Mouse (Mus musculus): Measurements from ENCODE around the gene Begain. TPM values are rescaled to one million over a fixed set of nuclear protein-coding genes. Genes with fewer than 3 reads are reported as not detected.
A peak's percentile ranks its signal among the peaks of the same experiment; 100 is the strongest.

Begain gene
- total and polyA plus RNA-seq, 2 experiments from 2014 or later: 25.9 to 61.2 TPM

DNA sequence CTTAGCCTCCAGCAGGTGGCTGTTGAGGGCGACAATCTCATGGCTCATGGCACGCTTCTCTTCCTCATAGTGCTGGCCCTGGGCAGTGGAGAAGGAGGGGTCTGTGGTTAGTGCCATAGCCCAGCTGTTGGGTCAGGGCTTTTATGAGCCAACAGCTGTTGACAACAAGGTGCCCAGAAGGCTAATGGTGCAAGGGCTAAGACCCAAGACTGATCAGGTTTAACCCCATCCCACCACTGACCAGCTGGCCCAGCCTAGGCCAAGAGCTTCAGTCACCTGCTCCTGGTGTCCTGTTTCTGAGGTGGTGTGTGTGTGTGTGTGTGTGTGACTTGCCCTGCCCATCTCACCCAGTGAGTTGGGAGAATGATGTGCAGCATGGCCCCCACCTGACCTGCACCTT is 31.0 kb downstream of the Begain start:
- H3K9me3 ChIP-seq (ENCODE audit: low read length): 0 out of 2 replicates have a peak, but pooled peaks cover 3% of the 10 kb centered on the region
- TF ChIP-seq CTCF (IDR thresholded peaks at IDR 0.05; ENCODE audit: low read depth): no peak
- H3K4me3 ChIP-seq (ENCODE audit: low read depth, low read length): no peak overlapping the region
- H3K4me2 ChIP-seq (ENCODE audit: low read depth): no peak overlapping the region
- no peaks in the 10 kb centered on the region for H3K27me3 ChIP-seq (ENCODE audit: insufficient read depth, low read length)
- H3K9ac ChIP-seq: no peak overlapping the region
- no peaks in the 10 kb centered on the region for H3K4me1 ChIP-seq (ENCODE audit: insufficient read depth)
- WGBS: 92% methylated on average over 2 of the region's 2 CpGs
- ATAC-seq (no peak), DNase-seq (no peak)
- no peak overlapping the region for H3K27ac ChIP-seq (ENCODE audit: low read depth, low read length)
- peaks cover 10% of the 10 kb centered on the region for H3K36me3 ChIP-seq (ENCODE audit: insufficient read depth)

DNA sequence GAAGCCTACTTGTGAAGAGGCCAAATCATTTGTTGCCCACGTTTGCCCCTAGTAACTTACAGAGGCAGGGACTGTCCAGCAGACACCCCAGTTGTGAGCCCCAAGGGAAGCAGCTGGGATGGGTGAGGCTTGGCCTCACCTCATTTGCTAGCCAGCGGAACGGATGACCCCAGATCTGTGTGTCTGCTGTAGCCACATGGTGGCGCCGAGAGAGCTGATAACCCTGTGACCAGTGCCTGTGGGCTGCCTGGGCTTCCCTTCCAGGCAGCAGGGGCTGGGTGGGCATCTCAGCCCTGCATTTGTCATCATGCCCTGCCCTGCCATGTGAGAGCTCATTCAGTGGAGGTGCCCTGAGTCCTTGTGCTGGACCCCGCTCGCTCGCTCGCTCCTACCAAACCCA is 44.2 kb downstream of the Begain start:
- H3K9me3 ChIP-seq (ENCODE audit: low read length): no peaks in the 10 kb centered on the region
- no peak overlapping the region for H3K27ac ChIP-seq (ENCODE audit: low read depth, low read length)
- no peaks in the 10 kb centered on the region; the same call in 1 of the 2 replicates for H3K4me1 ChIP-seq (ENCODE audit: insufficient read depth)
- H3K36me3 ChIP-seq (ENCODE audit: insufficient read depth): no peaks in the 10 kb centered on the region; the same call in 1 of the 2 replicates
- no peak overlapping the region for H3K9ac ChIP-seq
- no peak for ATAC-seq
- no peak overlapping the region for H3K4me2 ChIP-seq (ENCODE audit: low read depth)
- no peaks in the 10 kb centered on the region for H3K27me3 ChIP-seq (ENCODE audit: insufficient read depth, low read length)
- DNase-seq: no peak
- TF ChIP-seq CTCF (IDR thresholded peaks at IDR 0.05; ENCODE audit: low read depth): peak; percentile 43
- 60% methylated on average over 9 of the region's 9 CpGs for WGBS
- no peak overlapping the region for H3K4me3 ChIP-seq (ENCODE audit: low read depth, low read length)

DNA sequence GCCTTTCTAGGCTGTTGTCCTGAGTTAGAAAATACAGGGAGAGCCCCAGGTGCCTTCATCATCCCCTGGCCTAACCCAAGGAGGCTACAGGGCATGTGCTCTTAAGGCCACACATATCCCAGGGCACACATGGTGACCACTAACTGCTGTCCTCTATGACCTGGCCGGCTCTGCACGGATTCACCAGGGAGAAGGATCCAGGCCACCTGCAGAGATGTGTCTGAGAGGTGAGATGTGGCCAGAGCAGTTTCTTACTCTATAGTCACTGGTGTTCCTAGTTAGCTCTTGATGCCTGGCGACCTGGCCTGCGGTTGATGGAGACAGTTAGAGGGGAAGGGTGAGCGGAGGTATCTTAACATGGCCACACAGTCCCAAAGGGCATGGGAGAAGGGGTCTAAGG is 45.1 kb downstream of the Begain start:
- no peak overlapping the region for H3K9ac ChIP-seq
- no peaks in the 10 kb centered on the region for H3K9me3 ChIP-seq (ENCODE audit: low read length)
- no peak overlapping the region for H3K27ac ChIP-seq (ENCODE audit: low read depth, low read length)
- no peak overlapping the region for H3K4me3 ChIP-seq (ENCODE audit: low read depth, low read length)
- DNase-seq (no peak), ATAC-seq (no peak)
- H3K36me3 ChIP-seq (ENCODE audit: insufficient read depth): no peaks in the 10 kb centered on the region; the same call in 1 of the 2 replicates
- H3K4me1 ChIP-seq (ENCODE audit: insufficient read depth): no peaks in the 10 kb centered on the region; the same call in 1 of the 2 replicates
- 90% methylated on average over 5 of the region's 5 CpGs for WGBS
- H3K27me3 ChIP-seq (ENCODE audit: insufficient read depth, low read length): no peaks in the 10 kb centered on the region
- no peak overlapping the region for H3K4me2 ChIP-seq (ENCODE audit: low read depth)
- no peak for TF ChIP-seq CTCF (IDR thresholded peaks at IDR 0.05; ENCODE audit: low read depth)

DNA sequence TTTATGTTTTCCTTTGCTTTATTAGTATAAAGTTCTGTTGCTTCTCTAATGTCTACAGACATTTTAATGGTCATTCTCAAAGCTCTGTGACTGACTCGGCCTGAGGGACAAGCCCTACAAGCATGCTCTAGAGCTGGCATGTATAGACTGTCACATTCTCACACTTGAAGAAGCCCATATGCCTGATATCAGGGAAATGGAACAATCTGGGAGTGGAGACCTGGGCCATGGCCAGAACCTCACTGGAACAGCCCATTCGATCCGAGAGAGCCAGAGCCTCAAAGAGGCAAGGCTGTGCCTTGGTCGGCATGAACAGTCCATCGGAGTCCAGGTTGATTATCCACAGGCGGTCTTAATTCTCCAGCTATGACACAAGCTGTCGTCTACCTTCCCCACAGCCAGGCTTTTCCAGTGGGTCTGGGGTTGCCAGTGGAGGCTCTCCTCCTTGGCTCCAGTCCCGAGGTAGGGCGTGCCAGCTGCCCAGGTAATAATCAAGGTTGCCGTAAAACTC is 45.8 kb downstream of the Begain start:
- no peak overlapping the region for H3K4me3 ChIP-seq (ENCODE audit: low read depth, low read length)
- no peaks in the 10 kb centered on the region for H3K27me3 ChIP-seq (ENCODE audit: insufficient read depth, low read length)
- no peak overlapping the region for H3K27ac ChIP-seq (ENCODE audit: low read depth, low read length)
- ATAC-seq: no peak
- H3K4me1 ChIP-seq (ENCODE audit: insufficient read depth): no peaks in the 10 kb centered on the region; the same call in 1 of the 2 replicates
- TF ChIP-seq CTCF (IDR thresholded peaks at IDR 0.05; ENCODE audit: low read depth): no peak
- H3K36me3 ChIP-seq (ENCODE audit: insufficient read depth): no peaks in the 10 kb centered on the region; the same call in 1 of the 2 replicates
- DNase-seq: no peak
- no peaks in the 10 kb centered on the region for H3K9me3 ChIP-seq (ENCODE audit: low read length)
- no peak overlapping the region for H3K4me2 ChIP-seq (ENCODE audit: low read depth)
- WGBS: 78% methylated on average over 10 of the region's 10 CpGs
- no peak overlapping the region for H3K9ac ChIP-seq

DNA sequence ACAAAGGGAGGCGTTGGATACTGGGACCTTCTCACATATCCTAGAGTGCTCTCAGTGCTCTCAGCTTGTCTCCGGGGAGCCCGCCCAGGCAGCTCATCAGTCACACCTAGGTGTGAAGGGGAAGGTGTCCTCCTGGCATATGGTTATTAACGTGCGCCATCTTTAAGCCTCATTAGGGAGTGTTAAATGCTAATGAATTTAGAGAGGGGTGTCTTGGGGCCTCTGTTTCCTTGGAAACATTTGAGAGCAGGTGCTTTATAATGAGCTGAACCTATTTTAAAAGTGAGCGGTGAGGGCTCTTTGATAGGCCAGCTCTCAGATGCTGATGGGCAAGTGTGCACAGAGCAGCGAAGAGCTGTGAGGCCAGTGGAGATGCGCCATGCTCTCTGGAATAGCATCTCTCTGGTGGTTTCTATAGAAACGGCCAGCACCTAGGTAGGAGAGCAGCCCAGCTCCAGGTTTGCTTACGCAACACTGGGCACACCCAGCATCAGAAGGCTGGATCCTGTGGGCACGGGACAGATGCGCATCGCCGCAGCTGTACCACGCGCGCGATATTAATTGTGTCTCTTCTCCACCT is 57.9 kb downstream of the Begain start:
- WGBS: 29% methylated on average over 18 of the region's 18 CpGs
- no peaks in the 10 kb centered on the region for H3K36me3 ChIP-seq (ENCODE audit: insufficient read depth)
- no peaks in the 10 kb centered on the region for H3K4me1 ChIP-seq (ENCODE audit: insufficient read depth)
- no peak overlapping the region for H3K27ac ChIP-seq (ENCODE audit: low read depth, low read length)
- no peaks in the 10 kb centered on the region for H3K9me3 ChIP-seq (ENCODE audit: low read length)
- ATAC-seq (peak; percentile 70), DNase-seq (peak; percentile 39)
- H3K9ac ChIP-seq: no peak overlapping the region
- no peak for TF ChIP-seq CTCF (IDR thresholded peaks at IDR 0.05; ENCODE audit: low read depth)
- no peak overlapping the region for H3K4me3 ChIP-seq (ENCODE audit: low read depth, low read length)
- H3K27me3 ChIP-seq (ENCODE audit: insufficient read depth, low read length): no peaks in the 10 kb centered on the region
- peak overlapping the region; percentile 21; the same call in 1 of the 2 replicates for H3K4me2 ChIP-seq (ENCODE audit: low read depth)

DNA sequence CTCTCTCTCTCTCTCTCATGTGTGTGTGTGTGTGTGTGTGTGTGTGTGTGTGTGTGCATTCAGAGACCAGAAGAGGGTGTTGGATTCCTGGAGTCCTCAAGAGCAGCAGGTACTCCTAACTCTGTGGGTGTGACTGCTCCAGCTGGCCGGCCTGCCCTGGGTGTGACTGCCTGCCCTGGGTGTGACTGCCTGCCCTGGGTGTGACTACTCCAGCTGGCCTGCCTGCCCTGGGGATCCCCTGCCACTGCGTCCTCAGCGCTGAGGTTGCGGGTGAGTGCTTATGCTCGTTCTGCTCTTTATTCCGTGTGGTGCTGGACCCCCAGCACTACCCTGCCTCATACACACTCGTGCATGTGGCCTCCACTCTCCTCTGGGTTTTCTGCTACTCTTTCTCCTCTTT is 65.0 kb downstream of the Begain start:
- H3K27me3 ChIP-seq (ENCODE audit: insufficient read depth, low read length): no peaks in the 10 kb centered on the region
- no peak overlapping the region for H3K4me3 ChIP-seq (ENCODE audit: low read depth, low read length)
- H3K4me1 ChIP-seq (ENCODE audit: insufficient read depth): no peaks in the 10 kb centered on the region
- no peaks in the 10 kb centered on the region for H3K36me3 ChIP-seq (ENCODE audit: insufficient read depth)
- WGBS: 81% methylated on average over 7 of the region's 7 CpGs
- H3K27ac ChIP-seq (ENCODE audit: low read depth, low read length): no peak overlapping the region
- H3K9me3 ChIP-seq (ENCODE audit: low read length): no peaks in the 10 kb centered on the region
- ATAC-seq: no peak
- no peak for TF ChIP-seq CTCF (IDR thresholded peaks at IDR 0.05; ENCODE audit: low read depth)
- no peak overlapping the region for H3K9ac ChIP-seq
- H3K4me2 ChIP-seq (ENCODE audit: low read depth): no peak overlapping the region
- no peak for DNase-seq

DNA sequence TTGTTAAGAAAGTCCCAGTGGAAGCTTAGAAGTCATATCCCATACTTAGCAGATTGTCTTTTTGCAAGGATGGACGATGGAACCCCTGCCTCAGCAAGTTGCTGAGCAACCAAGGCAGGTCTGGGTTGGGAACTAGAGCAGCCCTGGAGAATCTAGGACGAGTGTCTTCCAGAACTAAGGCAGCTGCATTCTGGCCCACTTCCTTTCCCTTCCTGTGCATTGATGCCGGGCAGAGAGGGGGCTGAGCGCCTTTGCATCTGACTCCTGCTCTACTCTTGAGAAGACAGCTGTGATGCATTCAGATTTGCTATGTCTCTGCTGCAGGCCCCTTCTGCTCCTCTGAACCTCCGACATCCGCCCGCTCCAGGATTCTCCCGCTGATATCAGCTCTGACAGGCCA is 70.8 kb downstream of the Begain start:
- DNase-seq: no peak
- no peaks in the 10 kb centered on the region for H3K27me3 ChIP-seq (ENCODE audit: insufficient read depth, low read length)
- no peaks in the 10 kb centered on the region for H3K9me3 ChIP-seq (ENCODE audit: low read length)
- TF ChIP-seq CTCF (IDR thresholded peaks at IDR 0.05; ENCODE audit: low read depth): no peak
- H3K4me1 ChIP-seq (ENCODE audit: insufficient read depth): no peaks in the 10 kb centered on the region
- no peak overlapping the region for H3K9ac ChIP-seq
- no peak overlapping the region for H3K4me2 ChIP-seq (ENCODE audit: low read depth)
- WGBS: 88% methylated on average over 8 of the region's 8 CpGs
- no peak overlapping the region for H3K4me3 ChIP-seq (ENCODE audit: low read depth, low read length)
- H3K27ac ChIP-seq (ENCODE audit: low read depth, low read length): no peak overlapping the region
- no peaks in the 10 kb centered on the region for H3K36me3 ChIP-seq (ENCODE audit: insufficient read depth)
- ATAC-seq: no peak
